Mouse (Mus musculus) lung, adult 18-20 months (tissue): ENCODE data around the gene Lgals9.

Experiments
- DNase-seq, 2 experiments: peaks; one replicate each; pipeline ENCODE4 v3.0.0; 2022; ENCODE audit warnings: mixed read lengths in 2 of 2

The Lgals9 gene

DNA sequence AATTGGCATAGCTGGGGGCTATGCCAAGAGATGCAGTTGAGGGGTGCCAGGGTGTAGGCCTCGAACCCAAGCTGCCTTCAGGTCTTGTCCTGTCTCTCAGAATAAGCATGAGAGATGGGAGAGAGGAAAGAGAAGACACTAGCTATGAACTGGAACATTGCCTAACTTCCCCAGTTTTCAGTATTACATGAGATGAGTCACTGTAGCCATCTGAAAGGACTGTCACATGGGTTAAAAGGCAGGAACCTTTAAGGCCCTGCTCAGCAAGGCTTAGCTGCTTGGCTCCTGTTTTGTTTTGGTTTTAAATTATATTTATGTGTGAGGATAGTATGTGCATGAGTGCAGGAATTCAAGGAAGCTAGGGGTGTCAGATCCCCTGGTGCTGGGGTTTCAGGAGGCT lies 68.3 kb downstream of the Lgals9 start:
- DNase-seq = no peak

DNA sequence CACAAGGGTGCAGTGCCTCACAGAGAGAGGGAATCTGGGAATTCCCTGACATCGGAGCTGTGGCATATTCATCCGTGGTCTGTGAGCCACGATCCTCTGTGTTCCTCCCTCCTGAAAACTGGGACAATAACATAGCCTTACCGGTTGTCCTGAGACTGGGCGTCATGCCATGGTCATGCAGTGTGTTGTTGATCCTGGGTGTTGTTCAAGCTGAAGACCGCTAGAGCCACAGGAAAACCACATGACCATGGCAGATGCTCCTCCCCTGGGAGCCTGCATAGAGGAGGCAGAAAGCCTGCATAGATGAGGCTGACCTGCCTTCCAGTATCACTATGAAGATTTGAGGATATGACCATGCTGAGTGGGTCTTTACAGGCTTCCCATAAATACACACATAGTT lies 69.3 kb downstream of the Lgals9 start:
- no peak for DNase-seq
